Mouse (Mus musculus) forebrain, embryonic 11.5 days (tissue): ENCODE measurements at regions not wholly inside any gene's neighbourhood (a gene's known extent, or its start where the extent isn't known, plus 50 kb on each side); places are given as distances from the start of the nearest gene placed in this dataset.

Experiments used
- ATAC-seq: fragments of 200-750 bp; cut with Nextera tagmentation; replicated peaks from 2 replicates; pipeline ENCODE4 v1.8.0; 2017; ENCODE audit warnings: moderate TSS enrichment; ENCODE audit not compliant: low FRiP score
- DNase-seq: peaks from one replicate; pipeline ENCODE4 v3.0.0-alpha.2; 2017; ENCODE audit warnings: low spot score
- H3K27ac ChIP-seq: fragments of 300-500 bp; sonication (generic); 2 replicates; pipeline ENCODE4 v1.5.1; 2014; ENCODE audit warnings: low read depth, low read length
- H3K27me3 ChIP-seq: fragments of 300-500 bp; sonication (generic); 2 replicates; pipeline ENCODE4 v1.6.1; 2014; ENCODE audit warnings: mild to moderate bottlenecking, low read length, mixed read lengths; ENCODE audit not compliant: control insufficient read depth, insufficient read depth
- H3K36me3 ChIP-seq: fragments of 300-500 bp; sonication (generic); 2 replicates; pipeline ENCODE4 v1.6.1; 2014; ENCODE audit warnings: mild to moderate bottlenecking, low read length, moderate library complexity, mixed read lengths; ENCODE audit not compliant: control insufficient read depth, insufficient read depth
- H3K4me1 ChIP-seq: fragments of 300-500 bp; sonication (generic); replicated peaks from 2 replicates; pipeline ENCODE4 v1.6.1; 2014; ENCODE audit warnings: low read length, mixed read lengths; ENCODE audit not compliant: control insufficient read depth, insufficient read depth
- H3K4me2 ChIP-seq: fragments of 300-500 bp; sonication (generic); 2 replicates; pipeline ENCODE4 v1.6.1; 2014; ENCODE audit warnings: low read depth, mild to moderate bottlenecking, low read length, moderate library complexity, mixed read lengths; ENCODE audit not compliant: severe bottlenecking
- H3K4me3 ChIP-seq: fragments of 300-500 bp; sonication (generic); 2 replicates; pipeline ENCODE4 v1.5.1; 2014; ENCODE audit warnings: low read depth, low read length
- H3K9ac ChIP-seq: fragments of 300-500 bp; sonication (generic); 2 replicates; pipeline ENCODE4 v1.6.1; 2014; ENCODE audit warnings: low read length
- H3K9me3 ChIP-seq: fragments of 300-500 bp; sonication (generic); 2 replicates; pipeline ENCODE4 v1.6.1; 2016; ENCODE audit warnings: low read length, mixed read lengths; ENCODE audit not compliant: control insufficient read depth
- WGBS: fragments of 180-500 bp; shearing (Covaris S2); extraction: QIAGEN DNeasy Blood & Tissue Kit; methylation state at CpG from one replicate; pipeline ENCODE4 v1.1.7; 2014; 5-methylcytosine and 5-hydroxymethylcytosine counted together

DNA sequence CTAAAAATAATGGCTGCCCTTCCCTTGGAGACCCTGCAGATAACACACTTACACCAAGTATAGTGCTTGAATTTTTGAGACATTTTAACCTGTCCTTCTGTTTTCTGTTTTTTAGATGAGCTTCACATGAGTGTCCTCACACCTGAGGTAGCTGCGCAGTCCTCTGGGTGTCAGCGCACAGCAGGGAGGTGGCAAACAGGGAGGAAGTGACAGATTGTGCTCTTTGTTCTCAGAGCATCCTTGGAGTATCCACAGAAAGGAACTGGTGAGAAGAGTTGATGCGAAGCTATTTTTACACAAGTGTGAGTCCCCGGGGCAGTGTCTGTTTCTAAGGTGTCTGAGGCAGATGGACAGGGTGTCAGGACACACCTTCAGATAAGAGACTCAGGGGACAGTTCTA is 78.2 kb upstream of the Arl4c start:
- Histone ChIP-seq H3K4me3 (no peak overlapping the region), H3K9me3 (no peaks in the 10 kb centered on the region; the same call in 1 of the 2 replicates), H3K36me3 (no peaks in the 10 kb centered on the region), H3K27me3 (no peaks in the 10 kb centered on the region), H3K4me2 (no peak overlapping the region), H3K27ac (no peak overlapping the region), H3K9ac (no peak overlapping the region), H3K4me1 (no peaks in the 10 kb centered on the region)
- ATAC-seq = no peak
- WGBS = 89% methylated on average over 4 of the region's 4 CpGs
- no peak for DNase-seq

GRCm38 (mm10) chr1:88783083-88783482 is 81.1 kb upstream of the Arl4c start:
- DNase-seq = no peak
- Histone ChIP-seq H3K36me3 (no peaks in the 10 kb centered on the region), H3K9me3 (peaks cover 3% of the 10 kb centered on the region; the same call in 1 of the 2 replicates), H3K27me3 (no peaks in the 10 kb centered on the region), H3K4me1 (no peaks in the 10 kb centered on the region), H3K4me2 (no peak overlapping the region), H3K9ac (no peak overlapping the region), H3K27ac (no peak overlapping the region), H3K4me3 (no peak overlapping the region)
- 93% methylated on average over 4 of the region's 4 CpGs for WGBS
- no peak for ATAC-seq

GRCm38 (mm10) chr1:88784866-88785620 is 83.0 kb upstream of the Arl4c start:
- Histone ChIP-seq H3K27me3 (no peaks in the 10 kb centered on the region), H3K4me2 (no peak overlapping the region), H3K4me1 (no peaks in the 10 kb centered on the region), H3K27ac (no peak overlapping the region), H3K9ac (no peak overlapping the region), H3K9me3 (peaks cover 3% of the 10 kb centered on the region; the same call in 1 of the 2 replicates), H3K36me3 (no peaks in the 10 kb centered on the region), H3K4me3 (no peak overlapping the region)
- WGBS = 73% methylated on average over 5 of the region's 5 CpGs
- DNase-seq (no peak), ATAC-seq (no peak)

- no peak for DNase-seq
- ATAC-seq = no peak
- Histone ChIP-seq H3K27me3 (no peaks in the 10 kb centered on the region), H3K9me3 (peaks cover 3% of the 10 kb centered on the region; the same call in 1 of the 2 replicates), H3K36me3 (no peaks in the 10 kb centered on the region), H3K27ac (no peak overlapping the region), H3K4me2 (no peak overlapping the region), H3K9ac (no peak overlapping the region), H3K4me3 (no peak overlapping the region), H3K4me1 (no peaks in the 10 kb centered on the region)
- 93% methylated on average over 14 of the region's 14 CpGs for WGBS
These were observed 84.0 kb upstream of the Arl4c start for GRCm38 (mm10) chr1:88786066-88786465.

DNA sequence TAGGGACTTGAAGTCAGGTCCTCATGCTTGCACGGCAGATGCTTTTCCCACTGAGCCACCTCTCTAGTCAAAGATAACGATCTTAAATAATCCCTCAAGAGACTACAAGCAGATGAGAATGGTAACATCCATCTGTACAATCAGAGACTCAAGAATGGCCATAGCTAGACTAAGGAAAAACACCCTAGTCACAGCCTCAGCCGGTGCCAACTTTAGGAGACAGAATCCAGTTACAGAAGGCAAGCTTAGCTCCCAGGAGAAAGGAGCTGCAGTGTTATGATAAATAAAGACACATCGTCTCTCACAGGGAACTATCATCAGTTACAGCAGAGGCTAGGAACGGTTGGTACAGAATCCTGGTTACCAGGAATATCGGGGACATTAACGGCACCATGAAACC is 88.7 kb upstream of the Arl4c start:
- Histone ChIP-seq H3K4me2 (no peak overlapping the region), H3K27me3 (no peaks in the 10 kb centered on the region), H3K9me3 (peaks cover 3% of the 10 kb centered on the region; the same call in 1 of the 2 replicates), H3K9ac (no peak overlapping the region), H3K4me1 (no peaks in the 10 kb centered on the region), H3K4me3 (no peak overlapping the region), H3K27ac (no peak overlapping the region), H3K36me3 (no peaks in the 10 kb centered on the region)
- ATAC-seq (no peak), DNase-seq (no peak)
- 91% methylated on average over 7 of the region's 7 CpGs for WGBS

DNA sequence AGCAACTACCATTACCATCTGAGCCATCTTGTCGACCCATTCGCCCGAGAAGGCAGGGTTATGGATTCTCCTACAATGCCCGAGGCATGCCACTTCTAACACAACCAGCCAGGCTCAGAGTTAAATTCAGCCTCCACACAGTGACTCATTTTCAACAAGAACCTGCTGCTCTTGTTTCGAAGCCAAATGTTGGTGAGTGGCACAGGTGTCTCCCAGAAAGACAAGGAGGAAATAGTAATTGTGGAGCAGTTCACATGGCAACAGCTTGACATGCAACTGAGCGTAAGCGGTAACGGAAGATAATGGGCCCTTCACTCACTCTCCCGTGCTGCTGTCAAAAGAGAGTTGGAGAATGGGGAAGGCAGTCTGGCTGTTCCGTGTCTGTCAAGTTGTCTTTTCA is 92.9 kb upstream of the Arl4c start:
- H3K27me3 ChIP-seq = no peaks in the 10 kb centered on the region
- no peak overlapping the region for H3K27ac ChIP-seq
- ATAC-seq = no peak
- no peak overlapping the region for H3K9ac ChIP-seq
- H3K4me2 ChIP-seq = no peak overlapping the region
- H3K4me3 ChIP-seq = no peak overlapping the region
- H3K4me1 ChIP-seq = no peaks in the 10 kb centered on the region; the same call in 1 of the 2 replicates
- no peaks in the 10 kb centered on the region for H3K36me3 ChIP-seq
- no peaks in the 10 kb centered on the region for H3K9me3 ChIP-seq
- WGBS = 79% methylated on average over 10 of the region's 10 CpGs
- no peak for DNase-seq

- DNase-seq = no peak
- 68% methylated on average over 14 of the region's 14 CpGs for WGBS
- Histone ChIP-seq H3K4me3 (no peak overlapping the region), H3K27me3 (no peaks in the 10 kb centered on the region), H3K9ac (no peak overlapping the region), H3K27ac (no peak overlapping the region), H3K9me3 (no peaks in the 10 kb centered on the region), H3K36me3 (no peaks in the 10 kb centered on the region), H3K4me1 (no peaks in the 10 kb centered on the region; the same call in 1 of the 2 replicates), H3K4me2 (no peak overlapping the region)
- ATAC-seq = no peak
These were observed 96.5 kb upstream of the Arl4c start for GRCm38 (mm10) chr1:88798473-88798872.

- no peak for DNase-seq
- no peaks in the 10 kb centered on the region; the same call in 1 of the 2 replicates for H3K4me1 ChIP-seq
- no peak for ATAC-seq
- no peak overlapping the region for H3K4me3 ChIP-seq
- no peaks in the 10 kb centered on the region for H3K27me3 ChIP-seq
- no peak overlapping the region for H3K4me2 ChIP-seq
- WGBS = 33% methylated on average over 8 of the region's 8 CpGs
- no peaks in the 10 kb centered on the region for H3K36me3 ChIP-seq
- H3K9ac ChIP-seq = no peak overlapping the region
- H3K27ac ChIP-seq = no peak overlapping the region; the same call in 1 of the 2 replicates
- no peaks in the 10 kb centered on the region for H3K9me3 ChIP-seq
These were observed 96.9 kb upstream of the Arl4c start for GRCm38 (mm10) chr1:88798874-88799273.

GRCm38 (mm10) chr1:88799343-88799742 is 97.3 kb upstream of the Arl4c start:
- Histone ChIP-seq H3K4me2 (no peak overlapping the region), H3K27me3 (no peaks in the 10 kb centered on the region), H3K36me3 (no peaks in the 10 kb centered on the region), H3K27ac (no peak overlapping the region; the same call in 1 of the 2 replicates), H3K4me3 (no peak overlapping the region), H3K9ac (no peak overlapping the region; the same call in 1 of the 2 replicates), H3K9me3 (no peaks in the 10 kb centered on the region), H3K4me1 (no peaks in the 10 kb centered on the region; the same call in 1 of the 2 replicates)
- ATAC-seq = no peak
- 14% methylated on average over 7 of the region's 7 CpGs for WGBS
- DNase-seq = no peak
